Mouse (Mus musculus): Measurements from ENCODE around the gene Zcchc24.

Gene Zcchc24

GRCm38 (mm10) chr14:25783220-25783619 lies 14.4 kb upstream of the Zcchc24 start:
- in situ Hi-C loops (cut with MboI; ENCODE audit: unreplicated experiment in 2 of 2), result no loop called here

GRCm38 (mm10) chr14:25780601-25781000 lies 11.8 kb upstream of the Zcchc24 start:
- in situ Hi-C loops (cut with MboI; ENCODE audit: unreplicated experiment in 2 of 2), result no loop called here

GRCm38 (mm10) chr14:25776294-25776693 lies 7.5 kb upstream of the Zcchc24 start:
- in situ Hi-C loops (cut with MboI; ENCODE audit: unreplicated experiment in 2 of 2), result no loop called here

GRCm38 (mm10) chr14:25774100-25774499 lies 5.3 kb upstream of the Zcchc24 start:
- in situ Hi-C loops (cut with MboI; ENCODE audit: unreplicated experiment in 2 of 2), result no loop called here

GRCm38 (mm10) chr14:25773039-25773438 lies 4.2 kb upstream of the Zcchc24 start:
- in situ Hi-C loops (cut with MboI; ENCODE audit: unreplicated experiment in 2 of 2), result no loop called here

GRCm38 (mm10) chr14:25769626-25770306 lies 927 bp upstream of the Zcchc24 start:
- in situ Hi-C loops (cut with MboI; ENCODE audit: unreplicated experiment in 2 of 2), result no loop called here

GRCm38 (mm10) chr14:25768261-25768893 lies 462 bp downstream of the Zcchc24 start:
- in situ Hi-C loops (cut with MboI; ENCODE audit: unreplicated experiment in 2 of 2), result no loop called here

GRCm38 (mm10) chr14:25767725-25768203 lies 1.1 kb downstream of the Zcchc24 start:
- in situ Hi-C loops (cut with MboI; ENCODE audit: unreplicated experiment in 2 of 2), result no loop called here

- in situ Hi-C loops (cut with MboI; ENCODE audit: unreplicated experiment in 2 of 2), result no loop called here
Observed at GRCm38 (mm10) chr14:25766441-25766840, 2.4 kb downstream of the Zcchc24 start.

GRCm38 (mm10) chr14:25765921-25766320 lies 2.9 kb downstream of the Zcchc24 start:
- in situ Hi-C loops (cut with MboI; ENCODE audit: unreplicated experiment in 2 of 2), result no loop called here

- in situ Hi-C loops (cut with MboI; ENCODE audit: unreplicated experiment in 2 of 2), result no loop called here
Observed at GRCm38 (mm10) chr14:25765146-25765545, 3.7 kb downstream of the Zcchc24 start.

- in situ Hi-C loops (cut with MboI; ENCODE audit: unreplicated experiment in 2 of 2), result no loop called here
Observed at GRCm38 (mm10) chr14:25761184-25761583, 7.7 kb downstream of the Zcchc24 start.

- in situ Hi-C loops (cut with MboI; ENCODE audit: unreplicated experiment in 2 of 2), result no loop called here
Observed at GRCm38 (mm10) chr14:25759981-25760537, 8.8 kb downstream of the Zcchc24 start.

GRCm38 (mm10) chr14:25759551-25759950 lies 9.3 kb downstream of the Zcchc24 start:
- in situ Hi-C loops (cut with MboI; ENCODE audit: unreplicated experiment in 2 of 2), result no loop called here

GRCm38 (mm10) chr14:25757917-25758316 lies 10.9 kb downstream of the Zcchc24 start:
- in situ Hi-C loops (cut with MboI; ENCODE audit: unreplicated experiment in 2 of 2), result no loop called here

GRCm38 (mm10) chr14:25756385-25756990 lies 12.4 kb downstream of the Zcchc24 start:
- in situ Hi-C loops (cut with MboI; ENCODE audit: unreplicated experiment in 2 of 2), result no loop called here

- in situ Hi-C loops (cut with MboI; ENCODE audit: unreplicated experiment in 2 of 2), result no loop called here
Observed at GRCm38 (mm10) chr14:25755541-25755940, 13.3 kb downstream of the Zcchc24 start.

GRCm38 (mm10) chr14:25754531-25755484 lies 14.0 kb downstream of the Zcchc24 start:
- in situ Hi-C loops (cut with MboI; ENCODE audit: unreplicated experiment in 2 of 2), result no loop called here

GRCm38 (mm10) chr14:25753021-25753420 lies 15.8 kb downstream of the Zcchc24 start:
- in situ Hi-C loops (cut with MboI; ENCODE audit: unreplicated experiment in 2 of 2), result no loop called here

- in situ Hi-C loops (cut with MboI; ENCODE audit: unreplicated experiment in 2 of 2), result no loop called here
Observed at GRCm38 (mm10) chr14:25751067-25751466, 17.8 kb downstream of the Zcchc24 start.

All from v-Abl transformed pro-B cells (cell line).